Mouse (Mus musculus): ENCODE results near the gene Cdc34.

Cdc34 gene

GRCm38 (mm10) chr10:79716254-79716987 lies 34.4 kb downstream of the Cdc34 start, which contains the start of gene Hcn2:
TSS of gene Hcn2 (plus strand) at chr10:79716634.
- DNase-seq (ENCODE audit: low read depth, low spot score): no peak

DNA sequence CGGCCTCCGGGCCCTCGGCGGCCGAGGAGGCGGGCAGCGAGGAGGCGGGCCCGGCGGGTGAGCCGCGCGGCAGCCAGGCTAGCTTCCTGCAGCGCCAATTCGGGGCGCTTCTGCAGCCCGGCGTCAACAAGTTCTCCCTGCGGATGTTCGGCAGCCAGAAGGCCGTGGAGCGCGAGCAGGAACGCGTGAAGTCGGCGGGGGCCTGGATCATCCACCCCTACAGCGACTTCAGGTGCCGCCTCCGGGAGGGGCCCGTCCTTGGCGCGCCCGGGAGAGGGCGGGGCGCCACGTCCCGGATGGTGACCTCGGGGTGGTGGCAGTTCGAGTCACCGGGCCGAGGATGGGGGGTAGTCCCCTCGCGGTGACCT lies 35.0 kb downstream of the Cdc34 start:
- DNase-seq (ENCODE audit: low read depth, low spot score): no peak

- DNase-seq (ENCODE audit: low read depth, low spot score): no peak
Observed at GRCm38 (mm10) chr10:79717640-79718357, 35.8 kb downstream of the Cdc34 start.

GRCm38 (mm10) chr10:79721089-79721488 lies 39.1 kb downstream of the Cdc34 start:
- DNase-seq (ENCODE audit: low read depth, low spot score): no peak

GRCm38 (mm10) chr10:79723047-79723446 lies 41.1 kb downstream of the Cdc34 start:
- DNase-seq (ENCODE audit: low read depth, low spot score): no peak

DNA sequence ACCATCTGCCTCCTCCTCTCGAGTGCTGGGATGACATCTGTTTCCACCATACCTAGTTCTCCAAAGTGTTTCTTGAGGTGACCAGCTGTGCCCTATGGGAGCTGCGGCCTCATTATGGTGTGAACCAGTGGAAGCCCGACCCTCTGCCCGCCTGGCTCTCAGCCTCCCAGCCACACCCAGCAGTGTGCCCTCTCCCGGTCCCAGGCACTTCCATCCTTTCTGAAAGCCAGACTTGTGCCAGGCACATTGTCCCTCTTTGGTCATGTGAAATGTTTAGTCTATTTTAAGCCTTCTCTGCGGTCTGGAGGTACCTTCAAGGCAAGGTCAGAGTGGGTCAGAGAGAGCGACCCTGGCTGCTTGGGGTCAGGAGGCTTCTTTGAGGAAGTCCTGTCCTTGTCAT lies 41.7 kb downstream of the Cdc34 start:
- no peak for DNase-seq (ENCODE audit: low read depth, low spot score)

- no peak for DNase-seq (ENCODE audit: low read depth, low spot score)
Observed at GRCm38 (mm10) chr10:79726090-79726489, 44.1 kb downstream of the Cdc34 start.

DNA sequence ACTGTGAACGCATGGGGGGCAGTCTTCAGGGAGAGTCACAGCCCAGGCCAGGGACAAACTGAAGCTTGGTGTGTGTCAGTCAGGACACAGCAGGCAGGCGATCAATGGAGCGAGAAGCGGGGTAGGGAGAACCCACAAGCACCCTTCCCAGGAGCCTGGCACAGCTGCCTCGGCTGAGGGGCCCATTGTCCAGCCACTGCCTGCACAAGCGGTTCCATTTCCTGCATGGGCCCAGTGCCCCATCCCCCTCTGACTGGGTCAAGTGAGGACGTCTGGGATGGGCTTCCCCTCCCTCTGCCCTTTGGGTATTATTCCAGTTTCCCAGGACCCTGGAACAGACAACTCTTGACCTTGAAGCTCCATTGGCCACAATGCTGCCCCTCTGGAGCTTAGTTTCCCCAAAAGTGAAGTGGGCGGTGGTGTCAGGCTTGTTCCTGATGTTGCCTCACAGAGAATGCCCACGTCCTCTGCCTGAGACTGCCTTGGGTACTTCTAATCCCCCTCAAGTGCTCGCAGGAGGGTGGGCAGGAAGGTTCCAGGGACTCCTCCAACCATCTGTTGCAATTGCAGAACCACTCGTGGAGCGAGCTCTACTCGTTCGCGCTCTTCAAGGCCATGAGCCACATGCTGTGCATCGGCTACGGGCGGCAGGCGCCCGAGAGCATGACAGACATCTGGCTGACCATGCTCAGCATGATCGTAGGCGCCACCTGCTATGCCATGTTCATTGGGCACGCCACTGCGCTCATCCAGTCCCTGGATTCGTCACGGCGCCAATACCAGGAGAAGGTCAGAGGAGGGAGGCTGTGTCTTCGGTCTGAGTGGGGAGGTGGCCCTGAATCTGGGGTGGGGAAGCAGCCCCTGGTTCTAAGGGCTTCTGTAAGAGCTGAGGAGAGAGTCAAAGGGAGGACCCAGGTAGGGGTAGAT lies 46.6 kb downstream of the Cdc34 start:
- DNase-seq (ENCODE audit: low read depth, low spot score): no peak

DNA sequence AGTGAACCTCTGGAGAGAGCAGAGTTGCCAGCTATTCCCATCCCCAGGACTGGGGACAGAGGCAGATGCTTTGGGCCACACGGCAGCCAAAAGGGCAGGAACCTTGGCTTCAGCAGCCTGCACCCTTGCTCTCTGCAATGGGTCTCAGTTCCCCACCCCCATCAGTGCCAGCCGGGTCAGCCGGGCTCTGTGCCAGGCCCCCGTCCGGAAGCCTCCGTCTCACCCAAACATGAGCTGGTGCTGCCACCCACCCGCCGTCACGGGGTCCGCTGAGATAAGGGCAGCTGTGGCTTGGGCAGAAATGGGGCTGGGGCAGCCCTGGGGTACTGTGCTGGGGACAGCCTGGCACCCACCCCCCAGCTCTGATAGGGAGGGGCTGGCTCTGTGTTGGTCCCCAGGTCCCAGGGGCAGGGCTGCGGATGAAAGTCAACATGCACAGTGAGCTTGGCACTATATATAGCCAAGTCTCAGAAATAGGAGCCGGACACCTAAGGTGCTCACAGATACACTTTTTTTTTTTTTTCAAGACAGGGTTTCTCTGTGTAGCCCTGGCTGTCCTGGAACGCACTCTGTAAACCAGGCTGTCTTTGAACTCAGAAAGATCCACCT lies 47.5 kb downstream of the Cdc34 start:
- no peak for DNase-seq (ENCODE audit: low read depth, low spot score)

DNA sequence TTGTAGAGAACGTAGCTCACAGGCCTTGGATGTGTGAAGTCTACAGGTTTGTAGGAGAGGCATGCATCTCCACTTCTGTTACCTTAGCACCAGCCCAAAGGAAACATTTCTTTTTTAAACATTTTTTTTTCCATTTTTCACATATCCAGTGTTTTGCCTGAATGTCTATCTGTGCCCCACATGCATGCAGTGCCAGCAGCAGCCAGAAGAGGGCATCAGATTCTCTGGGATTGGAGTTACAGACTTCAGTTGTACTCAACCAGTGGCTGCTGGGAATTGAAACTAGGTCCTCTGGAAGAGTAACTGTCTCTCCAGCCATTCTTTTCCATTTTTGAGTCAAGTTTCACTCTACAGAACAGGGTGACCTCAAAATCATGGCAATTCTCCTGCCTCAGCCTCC lies 50.5 kb downstream of the Cdc34 start:
- DNase-seq (ENCODE audit: low read depth, low spot score): no peak

- DNase-seq (ENCODE audit: low read depth, low spot score): no peak
Observed at GRCm38 (mm10) chr10:79733847-79734246, 51.9 kb downstream of the Cdc34 start.

- no peak for DNase-seq (ENCODE audit: low read depth, low spot score)
Observed at GRCm38 (mm10) chr10:79735361-79735760, 53.4 kb downstream of the Cdc34 start.

DNA sequence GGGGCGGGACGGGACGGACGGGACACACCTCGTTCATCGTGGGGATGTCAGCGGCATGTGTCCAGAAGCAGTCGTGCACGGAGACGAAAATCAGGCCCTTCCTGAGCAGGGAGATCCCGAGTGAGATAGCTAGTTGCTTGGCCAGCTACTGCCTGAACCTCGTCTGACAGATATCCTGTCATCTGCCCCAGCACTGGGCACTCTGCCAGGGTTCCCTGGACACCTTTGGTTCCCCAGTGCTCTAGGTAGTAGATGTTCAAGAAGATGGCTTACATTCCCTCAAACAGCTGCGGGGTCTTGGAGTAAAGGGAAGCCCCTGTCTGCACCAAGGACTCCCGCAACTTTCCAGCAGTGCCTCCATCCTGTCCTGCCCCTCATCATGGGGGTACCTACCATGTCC lies 54.7 kb downstream of the Cdc34 start:
- no peak for DNase-seq (ENCODE audit: low read depth, low spot score)
